Mouse (Mus musculus): Measurements from ENCODE around the gene Auts2. TPM values are rescaled to one million over a fixed set of nuclear protein-coding genes. Genes with fewer than 3 reads are reported as not detected.

The Auts2 gene
- total RNA-seq, 2 experiments from 2014 or later: 23.5 to 29.5 TPM

DNA sequence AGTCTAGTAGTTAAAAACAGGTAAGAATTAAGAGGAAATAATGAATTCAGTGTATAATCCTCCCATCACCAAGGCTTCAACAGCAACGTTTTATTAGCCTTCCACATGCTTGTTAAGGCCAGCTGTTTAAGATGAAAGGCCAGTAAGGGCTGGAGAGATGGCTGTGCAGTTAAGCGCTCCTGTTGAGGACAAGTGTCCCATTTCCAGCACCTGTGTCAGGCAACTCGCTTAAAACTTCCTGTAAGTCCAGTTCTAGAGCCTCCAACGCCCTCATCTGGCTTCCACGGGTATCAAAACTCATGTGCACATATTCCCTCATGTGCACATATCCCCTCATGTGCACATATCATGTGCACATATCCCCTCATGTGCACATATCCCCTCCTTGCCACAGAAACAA is 41.1 kb downstream of the Auts2 start:
- no peak for DNase-seq (ENCODE audit: low spot score in 2 of 2)

DNA sequence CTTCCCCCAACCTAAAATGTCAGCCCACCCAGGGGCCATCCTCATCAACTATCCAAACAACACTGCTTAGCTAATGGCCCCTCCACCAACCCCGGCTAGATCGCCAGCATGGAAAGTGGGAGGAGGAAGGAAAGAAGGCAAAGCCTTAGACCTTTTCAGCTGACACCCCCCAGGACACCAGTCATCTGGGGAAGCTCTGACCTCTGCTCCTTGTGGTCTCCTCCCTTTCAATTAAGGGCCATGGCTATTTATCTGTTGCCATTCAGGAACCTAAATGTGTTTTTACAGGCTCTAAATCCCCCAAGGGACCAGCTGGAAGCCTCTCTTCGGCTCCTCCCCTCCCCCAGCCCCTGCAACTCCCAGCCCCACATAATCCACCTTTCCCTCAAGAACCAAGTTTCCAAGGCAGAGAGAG is 42.3 kb downstream of the Auts2 start:
- DNase-seq (ENCODE audit: low spot score in 2 of 2): no peak

DNA sequence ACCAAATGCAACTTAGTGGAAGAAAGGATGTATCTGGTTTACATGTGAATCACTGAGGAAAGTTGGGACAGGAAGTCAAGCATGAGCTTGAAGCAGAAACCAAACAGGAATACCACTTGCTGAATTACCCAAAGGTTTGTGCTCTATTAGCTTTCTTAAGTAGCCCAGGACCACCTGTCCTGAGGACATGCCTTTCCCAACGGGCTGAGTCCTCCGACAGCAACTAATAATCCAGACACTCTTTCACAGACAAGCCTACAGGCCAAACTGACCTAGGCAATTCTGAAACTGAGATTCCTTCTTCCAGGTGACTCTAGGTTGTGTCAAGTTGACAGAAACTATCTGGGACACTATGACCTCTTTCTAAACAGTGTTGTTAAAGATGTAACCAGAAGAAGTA is 44.2 kb downstream of the Auts2 start:
- DNase-seq (ENCODE audit: low spot score in 2 of 2): no peak

DNA sequence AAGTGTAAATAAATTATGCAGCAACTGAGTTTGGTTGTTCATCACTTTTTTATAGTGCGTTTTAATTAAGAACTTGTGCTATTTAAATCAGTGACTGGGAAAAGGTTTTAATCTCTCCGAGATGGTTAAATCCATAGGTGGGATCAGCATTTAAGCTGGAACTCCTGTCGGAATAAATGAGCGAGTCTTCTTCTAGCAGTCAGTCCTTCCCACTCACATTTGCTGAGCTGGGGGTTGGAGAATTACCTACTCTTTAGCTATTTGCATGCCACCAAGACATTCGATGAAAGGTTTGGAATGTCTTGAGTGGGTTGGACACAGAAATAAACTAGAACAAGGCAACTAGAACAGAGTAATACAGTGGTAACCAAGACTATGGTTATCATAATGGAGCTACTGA is 45.1 kb downstream of the Auts2 start:
- DNase-seq (ENCODE audit: low spot score in 2 of 2): no peak

DNA sequence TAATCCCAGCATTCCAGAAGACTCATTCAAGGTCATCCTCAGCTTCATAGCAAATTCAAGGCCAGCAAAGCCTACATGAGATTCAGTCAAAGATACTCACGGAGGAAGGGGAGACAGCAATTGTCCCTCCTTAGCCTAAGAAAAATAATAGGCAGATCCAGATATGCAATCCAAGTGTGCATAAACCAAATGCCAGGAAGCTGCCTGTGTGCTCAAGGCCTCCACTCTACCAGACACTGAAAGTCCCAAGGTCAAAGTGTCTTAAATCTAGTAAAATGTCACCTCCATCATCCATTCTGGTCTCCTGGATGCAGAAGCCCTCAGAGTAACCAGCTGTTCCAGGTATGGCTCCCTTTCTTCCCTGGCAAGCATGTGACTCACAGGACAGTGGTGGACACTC is 50.4 kb downstream of the Auts2 start:
- no peak for DNase-seq (ENCODE audit: low spot score in 2 of 2)

DNA sequence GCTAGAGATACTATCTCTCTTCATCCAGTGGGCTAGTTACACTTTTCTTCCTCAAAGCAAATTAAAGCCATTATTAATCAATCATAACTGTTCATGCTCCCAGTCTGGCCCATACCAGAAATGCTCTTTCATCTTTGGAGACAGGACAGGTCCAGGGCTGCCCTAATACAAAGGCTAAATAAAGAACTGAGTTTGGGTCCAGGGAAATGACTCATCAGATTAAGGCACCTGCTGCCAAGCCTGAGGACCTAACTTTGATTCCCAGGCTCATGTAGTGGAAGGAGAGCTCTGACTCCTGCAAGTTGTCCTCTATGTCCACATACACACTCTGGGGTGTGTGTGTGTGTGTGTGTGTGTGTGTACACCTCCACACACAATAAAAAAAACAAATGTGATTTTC is 51.1 kb downstream of the Auts2 start:
- DNase-seq (ENCODE audit: low spot score in 2 of 2): no peak

DNA sequence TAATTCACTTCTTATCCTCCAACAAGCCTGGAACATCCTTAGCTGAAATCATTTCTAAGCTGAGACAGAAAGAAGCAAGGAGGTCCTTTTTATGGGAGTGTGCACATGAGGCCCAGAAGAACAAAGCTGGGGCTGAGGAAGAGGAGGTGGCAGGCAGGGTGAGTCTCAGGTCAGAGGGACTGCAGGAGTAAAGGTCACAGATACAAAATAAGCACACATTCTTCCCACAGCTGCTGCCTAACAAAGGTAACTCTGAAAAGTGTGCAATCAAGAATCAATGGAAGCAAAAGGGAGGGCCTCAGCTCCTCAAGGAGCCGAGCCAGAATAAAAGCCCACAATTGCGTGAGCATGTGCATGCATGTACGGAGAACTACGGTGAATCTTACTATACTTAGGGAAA is 51.6 kb downstream of the Auts2 start:
- no peak for DNase-seq (ENCODE audit: low spot score in 2 of 2)

DNA sequence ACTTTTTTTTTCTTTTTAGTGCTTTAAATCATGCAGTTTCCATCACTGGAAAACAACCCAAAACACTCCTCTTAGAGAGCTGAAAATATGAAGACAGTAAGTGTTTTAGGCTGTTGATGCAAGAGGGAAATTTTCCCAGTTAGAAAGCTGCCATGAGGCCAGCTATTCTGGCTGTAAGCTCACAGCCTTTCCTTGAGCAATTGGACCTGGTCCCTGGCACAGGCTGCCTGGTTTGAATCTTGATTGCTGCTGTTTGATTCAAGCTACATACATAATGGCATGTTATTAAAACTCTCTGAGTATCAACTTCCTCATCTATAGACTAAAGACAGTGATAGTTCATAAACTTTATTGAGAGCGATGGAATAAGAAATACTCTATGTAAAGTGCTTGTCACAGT is 52.8 kb downstream of the Auts2 start:
- DNase-seq (ENCODE audit: low spot score in 2 of 2): no peak

DNA sequence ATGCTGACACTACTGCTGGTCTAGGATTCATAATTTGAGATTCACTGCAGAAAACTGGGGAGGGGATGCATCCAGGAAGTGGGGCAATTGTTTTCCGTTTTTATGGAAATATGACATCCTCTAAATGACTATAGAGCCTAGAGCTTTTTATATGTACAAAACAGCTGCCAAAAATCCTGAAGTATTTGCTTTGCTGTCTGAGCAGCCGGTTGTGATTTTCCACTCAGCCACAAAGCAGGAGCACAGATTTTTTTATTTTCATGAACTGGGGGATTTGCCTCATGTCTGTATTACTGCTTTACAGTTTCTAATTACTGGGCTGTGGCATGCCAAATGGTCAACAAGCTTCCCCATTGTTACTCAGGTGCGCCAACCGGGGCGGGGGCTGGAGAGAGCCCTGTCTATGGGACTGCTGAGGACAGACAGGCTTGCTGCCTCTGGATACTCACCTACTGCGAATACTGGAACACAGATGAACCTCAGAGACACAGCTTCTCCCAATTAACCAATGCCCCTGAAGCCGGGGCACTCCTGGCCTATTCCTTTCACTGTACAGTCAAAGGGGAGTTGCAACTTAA is 53.3 kb downstream of the Auts2 start:
- DNase-seq (ENCODE audit: low spot score in 2 of 2): no peak

DNA sequence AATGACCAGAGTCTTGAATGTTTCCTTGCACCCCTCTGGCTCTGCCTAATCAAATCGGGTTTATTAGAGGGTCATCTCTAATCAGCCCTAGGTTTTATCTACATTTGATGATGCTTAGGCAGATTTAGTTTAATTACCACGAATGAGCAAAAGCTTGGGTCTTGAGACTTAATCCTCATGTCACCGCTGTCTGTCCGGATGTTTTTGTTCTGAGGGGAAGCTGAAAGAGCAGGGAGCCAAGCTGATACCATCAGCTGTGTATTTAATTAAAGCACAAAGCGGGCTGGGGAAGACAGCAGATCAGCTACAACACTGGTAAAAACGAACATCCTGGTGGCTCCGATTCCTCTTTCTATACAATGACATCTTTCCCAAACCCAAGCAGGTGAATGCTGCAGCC is 56.3 kb downstream of the Auts2 start:
- DNase-seq (ENCODE audit: low spot score in 2 of 2): no peak

DNA sequence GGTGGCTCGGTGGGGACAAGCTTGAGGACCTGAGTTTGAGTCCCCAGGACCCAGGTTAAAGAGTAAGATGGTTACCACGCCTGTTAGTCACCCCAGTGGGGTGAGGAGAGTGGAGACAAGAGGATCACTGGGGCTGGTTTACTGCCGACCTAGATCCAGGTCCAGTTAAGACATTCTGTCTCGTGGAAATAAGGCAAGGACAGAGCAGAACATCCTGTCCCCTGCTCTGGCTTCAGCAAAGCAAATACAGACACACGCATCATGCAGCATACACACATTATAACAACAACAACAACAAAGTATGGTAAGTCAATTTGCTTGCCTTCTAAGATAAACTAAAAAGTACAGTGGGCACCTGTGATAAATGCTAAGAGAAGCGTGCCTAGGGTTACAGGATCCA is 57.1 kb downstream of the Auts2 start:
- DNase-seq (ENCODE audit: low spot score in 2 of 2): no peak

DNA sequence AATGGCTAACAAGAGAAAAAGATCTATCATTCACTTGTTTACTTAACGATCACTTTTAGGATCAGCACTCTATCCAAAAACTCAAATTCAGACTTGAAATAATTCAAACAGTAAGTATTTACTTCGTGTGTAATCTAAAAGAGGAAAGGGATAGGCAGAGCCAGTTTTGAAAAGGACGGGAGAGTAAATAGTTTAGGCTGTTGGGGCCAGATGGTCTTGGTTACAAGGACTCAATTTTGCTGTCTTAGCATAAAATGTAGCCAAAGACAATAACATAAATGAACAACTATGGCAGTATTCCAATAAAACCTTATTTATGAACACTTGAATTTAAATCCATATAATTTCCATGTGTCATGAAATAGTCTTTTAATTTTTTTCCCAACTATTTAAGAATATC is 57.7 kb downstream of the Auts2 start:
- no peak for DNase-seq (ENCODE audit: low spot score in 2 of 2)

DNA sequence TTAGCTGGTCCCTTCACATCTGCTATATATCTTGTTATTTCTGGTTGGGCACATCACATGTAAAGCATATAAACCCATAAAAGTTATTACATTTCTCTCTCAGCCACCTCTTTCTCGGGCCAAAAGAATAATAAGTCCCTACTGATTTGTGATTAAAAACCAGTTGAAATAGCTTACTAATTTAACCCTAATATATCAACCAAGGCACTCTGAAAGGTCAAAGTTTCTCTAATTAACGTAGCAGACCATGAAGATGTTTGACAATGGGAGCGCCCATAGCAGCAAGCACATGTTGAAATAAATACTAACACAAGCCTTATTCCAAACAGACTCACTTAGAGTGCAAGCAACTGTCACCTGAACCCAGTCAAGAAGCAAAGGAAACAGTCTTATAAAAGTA is 61.7 kb downstream of the Auts2 start:
- DNase-seq (ENCODE audit: low spot score in 2 of 2): no peak

DNA sequence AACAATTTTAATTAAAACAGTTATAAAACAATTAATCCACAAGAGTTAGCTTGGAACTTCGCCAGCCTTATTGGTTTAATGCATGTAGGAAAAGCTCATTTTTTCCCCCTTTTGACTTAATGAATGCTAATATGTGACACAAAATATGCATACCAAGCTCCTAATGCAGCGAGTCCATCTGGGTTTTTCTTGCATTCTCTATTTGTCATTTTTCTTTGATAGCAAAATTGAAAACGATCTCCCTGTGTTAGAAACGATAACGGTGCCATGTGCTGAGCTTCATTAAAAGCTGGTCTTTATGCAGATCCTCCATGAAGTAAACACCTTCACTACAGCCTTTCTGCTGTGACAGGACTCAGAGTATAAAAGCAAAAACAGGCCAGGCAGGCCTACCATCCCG is 62.7 kb downstream of the Auts2 start:
- no peak for DNase-seq (ENCODE audit: low spot score in 2 of 2)

DNA sequence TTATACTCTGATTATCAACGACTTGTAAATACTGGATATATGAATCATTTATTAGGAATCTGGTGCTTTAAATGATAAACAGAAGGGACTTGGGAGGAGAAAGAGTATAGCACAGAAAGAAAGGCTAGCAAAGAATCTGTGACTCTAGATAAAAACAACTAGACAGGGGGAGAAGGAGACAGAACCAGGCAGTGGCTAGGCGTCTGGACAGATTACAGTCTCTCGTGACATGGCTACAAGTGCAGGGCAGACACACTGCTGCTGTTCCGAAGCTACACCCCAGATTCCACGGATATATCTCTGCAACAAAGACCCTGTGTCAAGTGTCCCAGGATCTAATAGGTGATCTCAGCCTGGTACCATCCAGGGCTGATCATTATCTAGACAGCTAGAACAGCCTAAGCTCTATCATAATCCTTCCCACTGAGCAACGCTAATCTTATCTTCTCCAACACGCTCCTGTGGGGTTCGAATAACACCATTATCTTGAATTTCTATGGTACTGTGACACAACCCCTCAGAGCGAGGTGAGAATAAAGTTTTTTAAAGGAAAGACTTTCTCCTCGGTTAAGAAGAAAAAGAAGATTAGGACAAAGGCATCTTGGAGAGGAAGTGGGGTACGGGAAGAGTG is 63.8 kb downstream of the Auts2 start:
- no peak for DNase-seq (ENCODE audit: low spot score in 2 of 2)

DNA sequence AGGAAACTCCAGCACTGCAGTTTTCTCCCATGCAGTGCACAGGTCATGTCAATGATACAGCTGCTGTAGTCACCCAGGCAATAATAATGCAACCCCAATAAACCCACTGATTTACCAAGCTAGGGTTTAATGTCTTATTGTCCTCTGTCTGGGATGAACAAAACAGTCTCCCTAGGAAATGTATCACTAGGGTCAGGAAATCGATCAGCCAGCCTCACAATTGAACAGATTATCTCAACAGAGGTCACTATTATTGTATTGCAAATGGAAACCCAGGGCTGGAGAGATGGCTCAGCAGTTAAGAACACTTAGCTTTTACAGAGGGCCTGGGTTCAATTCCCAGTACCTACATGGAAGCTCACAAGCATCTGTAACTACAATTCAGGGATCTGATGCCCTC is 65.6 kb downstream of the Auts2 start:
- no peak for DNase-seq (ENCODE audit: low spot score in 2 of 2)

DNA sequence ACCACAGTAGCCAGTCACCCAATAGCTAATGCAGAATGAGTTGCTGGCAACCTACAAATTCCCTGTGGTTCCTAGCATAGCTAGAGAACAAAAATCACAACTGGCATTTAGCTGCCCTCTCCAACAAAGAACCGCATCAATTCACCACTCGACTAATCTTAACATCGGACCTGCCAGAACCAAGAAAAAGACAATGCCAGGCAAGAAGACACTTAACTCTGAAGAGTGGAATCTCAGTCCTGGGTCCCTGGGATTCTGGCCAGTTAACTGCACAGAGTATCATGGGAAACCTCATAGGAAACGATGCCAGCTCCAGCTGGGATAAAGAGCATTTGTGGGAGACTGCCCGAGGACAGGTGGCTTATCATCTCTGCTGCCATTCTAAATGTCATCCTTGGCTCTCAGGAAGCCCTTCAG is 70.2 kb downstream of the Auts2 start:
- DNase-seq (ENCODE audit: low spot score in 2 of 2): no peak

DNA sequence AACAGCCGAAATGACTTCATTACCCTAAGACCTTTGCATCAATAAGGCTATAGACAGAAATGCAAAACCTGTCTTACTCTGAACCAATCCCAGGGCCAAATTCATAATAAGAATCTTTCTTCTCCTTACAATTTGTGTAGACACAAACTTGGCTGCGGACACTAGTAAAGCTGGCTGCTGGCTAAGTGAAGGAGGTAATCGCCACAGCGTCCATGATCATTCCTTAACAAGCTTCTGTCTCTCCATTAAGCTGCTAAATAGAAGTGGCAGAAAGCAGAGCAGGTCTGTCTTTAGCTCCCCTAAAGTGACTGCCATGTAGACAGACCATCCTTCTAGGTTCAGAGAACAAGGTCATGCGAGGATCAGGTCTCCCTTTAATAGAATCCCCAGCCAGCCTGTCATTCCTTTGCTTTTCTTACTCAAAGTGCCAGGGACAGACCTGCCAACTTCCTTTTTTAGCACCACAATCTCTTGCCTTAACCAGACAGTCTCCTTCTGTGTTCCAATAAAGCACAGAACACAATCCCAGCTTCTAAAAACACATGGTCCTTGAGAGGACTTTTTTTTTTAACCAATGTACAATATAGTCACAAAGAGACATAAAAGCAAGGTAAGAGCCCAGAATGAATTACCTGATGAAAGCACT is 70.8 kb downstream of the Auts2 start:
- no peak for DNase-seq (ENCODE audit: low spot score in 2 of 2)

DNA sequence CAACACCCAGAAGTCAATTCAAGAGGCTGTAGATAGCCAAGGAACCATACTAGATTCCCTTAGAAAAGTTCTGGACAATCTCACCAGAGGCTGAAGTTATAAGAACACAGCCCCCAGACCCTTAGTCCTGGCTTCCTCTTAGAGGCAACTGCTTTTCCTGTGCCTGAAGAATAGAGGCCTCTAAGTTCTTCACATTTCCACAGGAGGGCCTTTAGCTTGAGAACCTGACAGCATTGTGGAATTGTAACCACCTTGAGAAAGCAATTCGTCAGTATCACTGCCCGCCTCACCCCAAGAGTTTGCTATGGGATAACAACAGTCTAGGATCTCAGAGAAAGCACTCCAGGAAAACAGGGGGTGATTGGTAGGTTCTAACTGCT is 75.8 kb downstream of the Auts2 start:
- DNase-seq (ENCODE audit: low spot score in 2 of 2): no peak

DNA sequence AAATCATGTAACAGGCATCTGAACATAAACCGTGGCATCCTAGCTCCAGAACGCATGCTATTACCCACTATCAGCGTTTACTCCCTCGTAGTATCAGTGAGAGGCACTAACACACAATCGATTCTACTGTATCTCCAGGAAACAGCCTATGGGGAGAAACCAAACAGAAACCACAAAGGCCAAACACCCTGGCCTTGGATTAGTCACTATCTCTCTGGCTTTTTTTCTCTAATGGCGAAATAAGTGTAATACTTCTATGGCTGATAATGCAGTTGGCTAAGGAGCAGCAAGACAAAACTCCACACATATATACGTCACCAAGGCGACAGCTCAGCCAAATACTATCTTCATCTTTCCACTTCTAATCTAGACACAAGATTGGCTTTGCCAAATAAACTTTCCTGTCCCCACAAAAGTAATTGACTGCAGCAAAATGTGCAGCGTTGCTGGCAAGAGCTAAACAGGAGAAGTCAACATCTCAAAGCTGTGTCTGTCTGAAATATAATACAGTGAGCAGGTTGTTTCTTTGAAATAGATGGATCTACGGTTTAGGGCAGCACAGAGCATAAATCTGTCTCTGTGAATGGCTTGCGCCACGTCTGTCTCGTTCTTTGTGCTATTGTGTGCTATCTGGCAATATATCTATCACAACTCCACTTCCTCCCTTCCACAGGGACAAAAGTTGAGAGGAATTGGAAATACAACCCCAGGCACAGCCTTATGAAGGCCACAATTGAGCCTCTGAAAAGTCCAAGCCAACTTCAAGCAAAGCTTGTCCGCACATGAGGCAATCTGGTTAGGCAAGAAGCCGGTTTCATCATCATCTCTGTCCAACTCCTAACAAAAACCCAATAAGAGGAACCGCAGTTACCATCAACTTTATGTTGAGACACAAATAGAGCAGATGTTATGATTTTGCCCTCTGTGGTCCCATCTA is 76.4 kb downstream of the Auts2 start:
- peak in 1 of 2 experiments; percentile 30 for DNase-seq (ENCODE audit: low spot score in 2 of 2)

DNA sequence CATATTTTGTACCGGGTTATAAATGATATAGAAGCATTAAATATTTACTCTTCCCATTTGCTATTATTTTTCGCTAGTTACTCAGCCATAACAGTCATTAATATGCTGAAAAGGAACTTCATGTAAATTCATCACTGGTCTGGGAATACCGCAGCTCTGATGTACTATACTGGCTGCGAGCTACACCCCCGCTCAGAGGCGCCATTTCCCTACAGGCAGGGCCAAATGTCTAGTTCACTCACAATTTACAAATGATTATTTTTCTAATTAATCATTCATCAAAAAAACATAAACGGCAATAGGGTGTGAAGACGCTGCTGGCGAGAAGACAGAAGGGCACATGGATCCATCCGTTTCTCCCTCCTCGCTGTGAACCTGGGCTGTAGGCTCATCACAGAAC is 80.6 kb downstream of the Auts2 start:
- DNase-seq (ENCODE audit: low spot score in 2 of 2): no peak

DNA sequence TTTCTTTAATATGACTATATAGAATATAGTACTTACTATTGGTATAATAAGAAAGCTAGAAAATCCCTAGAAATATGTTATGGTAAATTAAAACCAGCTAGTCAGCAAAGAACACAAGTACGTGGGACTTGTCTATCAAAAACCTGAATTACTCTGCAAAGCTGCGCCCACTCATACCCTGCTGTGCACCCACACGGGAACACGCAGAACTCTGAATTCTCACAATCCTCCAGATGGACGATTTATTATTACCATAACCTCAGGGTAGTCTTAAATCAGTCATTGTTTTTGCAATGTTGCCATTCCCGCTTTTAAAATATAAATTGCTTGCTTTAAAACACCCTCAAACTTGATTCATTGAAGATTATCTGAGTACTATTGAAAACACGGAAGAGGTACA is 84.6 kb downstream of the Auts2 start:
- no peak for DNase-seq (ENCODE audit: low spot score in 2 of 2)

Measured in adrenal gland, adult 18-20 months (tissue).